Mouse (Mus musculus) MEL (cell line): ENCODE measurements at regions not wholly inside any gene's neighbourhood (a gene's known extent, or its start where the extent isn't known, plus 50 kb on each side); places are given as distances from the start of the nearest gene placed in this dataset.

ENCODE experiments used
- DNase-seq: peaks from one replicate; pipeline ENCODE4 v3.0.0; 2011; ENCODE audit warnings: low read depth, low spot score
- H3K27ac ChIP-seq: 2 replicates; pipeline ENCODE4 v1.5.1; 2012; ENCODE audit warnings: low read depth, mild to moderate bottlenecking, control low read depth, low read length, moderate library complexity; ENCODE audit not compliant: control insufficient read depth
- H3K27me3 ChIP-seq, 2 experiments: fragments of 150-350 bp in 1 of 2; sonication (generic) in 1 of 2; 2 replicates each; pipeline ENCODE4 v1.6.1; 2012; ENCODE audit warnings: low read length in 2 of 2, mild to moderate bottlenecking in 2 of 2, improper control_type of control experiment in 1 of 2, moderate library complexity in 1 of 2; ENCODE audit not compliant: insufficient read depth in 2 of 2, control insufficient read depth in 1 of 2
- H3K36me3 ChIP-seq, 2 experiments: 2 replicates each; pipeline ENCODE4 v1.6.1; 2012 to 2014; ENCODE audit warnings: low read length in 2 of 2, improper control_type of control experiment in 1 of 2, inconsistent platforms in 1 of 2, mild to moderate bottlenecking in 1 of 2; ENCODE audit not compliant: insufficient read depth in 2 of 2, control insufficient read depth in 1 of 2
- H3K4me1 ChIP-seq, 2 experiments: fragments of 150-350 bp in 1 of 2; sonication (generic) in 1 of 2; 2 replicates each; pipeline ENCODE4 v1.6.1; 2012; ENCODE audit warnings: low read length in 2 of 2, improper control_type of control experiment in 1 of 2, mild to moderate bottlenecking in 1 of 2; ENCODE audit not compliant: insufficient read depth in 2 of 2, control insufficient read depth in 1 of 2
- H3K4me3 ChIP-seq, 2 experiments: fragments of 150-350 bp in 1 of 2; sonication (generic) in 1 of 2; 2 replicates each; pipeline ENCODE4 v1.5.1; 2012; ENCODE audit warnings: low read depth in 2 of 2, low read length in 2 of 2, mild to moderate bottlenecking in 2 of 2, moderate library complexity in 2 of 2, control low read depth in 1 of 2, improper control_type of control experiment in 1 of 2; ENCODE audit not compliant: control insufficient read depth in 1 of 2, insufficient read depth in 1 of 2
- H3K79me2 ChIP-seq: 2 replicates; pipeline ENCODE4 v1.6.1; 2012; ENCODE audit warnings: mild to moderate bottlenecking, low read length, moderate library complexity; ENCODE audit not compliant: control insufficient read depth, poor library complexity, insufficient read depth
- H3K9ac ChIP-seq: 2 replicates; pipeline ENCODE4 v1.6.1; 2012; ENCODE audit warnings: low read depth, mild to moderate bottlenecking, control low read depth, low read length, moderate library complexity; ENCODE audit not compliant: control insufficient read depth, poor library complexity, severe bottlenecking
- H3K9me3 ChIP-seq: fragments of 150-350 bp; sonication (generic); replicated peaks from 2 replicates; pipeline ENCODE4 v1.6.1; 2012; ENCODE audit warnings: mild to moderate bottlenecking, low read length, improper control_type of control experiment, moderate library complexity; ENCODE audit not compliant: insufficient read depth
- CHD2 ChIP-seq: IDR thresholded peaks from 2 replicates; pipeline ENCODE4 v1.6.1; 2011; ENCODE audit warnings: low read length, improper control_type of control experiment
- CTCF ChIP-seq, 3 experiments: IDR thresholded peaks in 2 of 3; conservative IDR thresholded peaks in 1 of 3; 2 replicates each; pipeline ENCODE4 v1.5.1; 2011 to 2012; ENCODE audit warnings: low read length in 3 of 3, low read depth in 2 of 3, mild to moderate bottlenecking in 2 of 3, improper control_type of control experiment in 1 of 3, inconsistent platforms in 1 of 3, mixed read lengths in 1 of 3, moderate library complexity in 1 of 3; ENCODE audit not compliant: control insufficient read depth in 1 of 3, insufficient read depth in 1 of 3, poor library complexity in 1 of 3, severe bottlenecking in 1 of 3
- E2F4 ChIP-seq: IDR thresholded peaks from 2 replicates; pipeline ENCODE4 v1.6.1; 2011; ENCODE audit warnings: low read depth, low read length, improper control_type of control experiment, borderline replicate concordance
- GABPA ChIP-seq: IDR thresholded peaks from 2 replicates; pipeline ENCODE4 v1.6.1; 2012; ENCODE audit warnings: low read depth, mild to moderate bottlenecking, inconsistent platforms, low read length, improper control_type of control experiment, moderate library complexity
- GATA1 ChIP-seq: IDR thresholded peaks from 2 replicates; pipeline ENCODE4 v1.6.1; 2011; ENCODE audit warnings: low read depth, low read length, improper control_type of control experiment
- HCFC1 ChIP-seq: IDR thresholded peaks from 2 replicates; pipeline ENCODE4 v1.6.1; 2012; ENCODE audit warnings: low read depth, mild to moderate bottlenecking, inconsistent platforms, low read length, improper control_type of control experiment, moderate library complexity
- KAT2A ChIP-seq: conservative IDR thresholded peaks from 2 replicates; pipeline ENCODE4 v1.6.1; 2012; ENCODE audit warnings: low read depth, low read length, improper control_type of control experiment, inconsistent platforms
- MAFK ChIP-seq: IDR thresholded peaks from 2 replicates; pipeline ENCODE4 v1.6.1; 2011; ENCODE audit warnings: low read depth, mild to moderate bottlenecking, low read length, improper control_type of control experiment, borderline replicate concordance
- MAZ ChIP-seq: IDR thresholded peaks from 2 replicates; pipeline ENCODE4 v1.6.1; 2012; ENCODE audit warnings: low read depth, mild to moderate bottlenecking, inconsistent platforms, low read length, improper control_type of control experiment
- MYB ChIP-seq: IDR thresholded peaks from 2 replicates; pipeline ENCODE4 v1.6.1; 2011; ENCODE audit warnings: mild to moderate bottlenecking, low read depth, low read length, improper control_type of control experiment
- MYC ChIP-seq: IDR thresholded peaks from 2 replicates; pipeline ENCODE4 v1.6.1; 2011; ENCODE audit warnings: low read depth, mild to moderate bottlenecking, low read length, improper control_type of control experiment, moderate library complexity
- NELFE ChIP-seq: IDR thresholded peaks from 2 replicates; pipeline ENCODE4 v1.6.1; 2011; ENCODE audit warnings: low read depth, low read length, improper control_type of control experiment
- POLR2A ChIP-seq, 2 experiments: IDR thresholded peaks; 2 replicates each; pipeline ENCODE4 v1.6.1; 2011 to 2012; ENCODE audit warnings: low read length in 2 of 2, mild to moderate bottlenecking in 2 of 2, control low read depth in 1 of 2, improper control_type of control experiment in 1 of 2, low read depth in 1 of 2, moderate library complexity in 1 of 2; ENCODE audit not compliant: control insufficient read depth in 1 of 2, insufficient read depth in 1 of 2, poor library complexity in 1 of 2
- POLR2AphosphoS2 ChIP-seq: IDR thresholded peaks from 2 replicates; pipeline ENCODE4 v1.6.1; 2011; ENCODE audit warnings: low read length, improper control_type of control experiment
- POLR2AphosphoS5 ChIP-seq: IDR thresholded peaks from 2 replicates; pipeline ENCODE4 v1.6.1; 2012; ENCODE audit warnings: low read depth, borderline replicate concordance, mild to moderate bottlenecking, inconsistent platforms, low read length, moderate library complexity, mixed read lengths
- USF1 ChIP-seq: IDR thresholded peaks from 2 replicates; pipeline ENCODE4 v1.6.1; 2014; ENCODE audit warnings: low read depth, mild to moderate bottlenecking, inconsistent platforms, low read length, improper control_type of control experiment, moderate library complexity
- USF2 ChIP-seq, 2 experiments: IDR thresholded peaks; 2 replicates each; pipeline ENCODE4 v1.6.1; 2011 to 2012; ENCODE audit warnings: improper control_type of control experiment in 2 of 2, low read length in 2 of 2, borderline replicate concordance in 1 of 2, inconsistent platforms in 1 of 2, low read depth in 1 of 2, mild to moderate bottlenecking in 1 of 2; ENCODE audit not compliant: insufficient read depth in 1 of 2
- ZMIZ1 ChIP-seq: IDR thresholded peaks from 2 replicates; pipeline ENCODE4 v1.6.1; 2012; ENCODE audit warnings: low read depth, mild to moderate bottlenecking, inconsistent platforms, low read length, improper control_type of control experiment, moderate library complexity
- ZNF384 ChIP-seq: IDR thresholded peaks from 2 replicates; pipeline ENCODE4 v1.6.1; 2012; ENCODE audit warnings: low read depth, mild to moderate bottlenecking, inconsistent platforms, low read length, improper control_type of control experiment

- no peak overlapping the region for H3K27ac ChIP-seq
- no peak for TF ChIP-seq POLR2A (IDR thresholded peaks at IDR 0.05; ENCODE audit: control insufficient read depth in 1 of 2, insufficient read depth in 1 of 2, low read depth in 1 of 2, low read length in 2 of 2, poor library complexity in 1 of 2)
- no peak for TF ChIP-seq MAFK
- TF ChIP-seq NELFE = no peak
- TF ChIP-seq GABPA = no peak
- no peak for TF ChIP-seq ZNF384
- no peak for TF ChIP-seq MAZ
- TF ChIP-seq USF2 (IDR thresholded peaks at IDR 0.05; ENCODE audit: borderline replicate concordance in 1 of 2, insufficient read depth in 1 of 2, low read depth in 1 of 2, low read length in 2 of 2) = no peak
- no peak for TF ChIP-seq USF1
- TF ChIP-seq CTCF (IDR thresholded peaks at IDR 0.05 in 2 of 3, conservative IDR thresholded peaks at IDR 0.05 in 1 of 3; ENCODE audit: control insufficient read depth in 1 of 3, insufficient read depth in 1 of 3, low read depth in 2 of 3, low read length in 3 of 3, poor library complexity in 1 of 3, severe bottlenecking in 1 of 3) = no peak
- TF ChIP-seq ZMIZ1 = no peak
- TF ChIP-seq KAT2A = no peak
- no peak for TF ChIP-seq POLR2AphosphoS2
- TF ChIP-seq GATA1 = no peak
- TF ChIP-seq POLR2AphosphoS5 = no peak
- no peak for TF ChIP-seq CHD2
- no peak for TF ChIP-seq HCFC1
- TF ChIP-seq MYC = no peak
- H3K9me3 ChIP-seq = no peaks in the 10 kb centered on the region
- no peaks in the 10 kb centered on the region for H3K36me3 ChIP-seq
- H3K27me3 ChIP-seq = no peaks in the 10 kb centered on the region
- H3K4me1 ChIP-seq = no peaks in the 10 kb centered on the region
- no peak for DNase-seq
- H3K79me2 ChIP-seq = no peaks in the 10 kb centered on the region
- no peak overlapping the region for H3K4me3 ChIP-seq
- H3K9ac ChIP-seq = no peak overlapping the region
Measured at GRCm38 (mm10) chr3:38633347-38633746, 148.7 kb upstream of the Ankrd50 start.

GRCm38 (mm10) chr3:38625575-38626184 lies 141.0 kb upstream of the Ankrd50 start:
- TF ChIP-seq E2F4 (no peak), MYB (no peak), USF1 (no peak), POLR2AphosphoS2 (no peak)
- TF ChIP-seq, all 39 proteins: peak for 0
- Histone ChIP-seq H3K9me3 (no peaks in the 10 kb centered on the region), H3K27ac (no peak overlapping the region), H3K36me3 (no peaks in the 10 kb centered on the region), H3K79me2 (no peaks in the 10 kb centered on the region), H3K4me1 (no peaks in the 10 kb centered on the region), H3K9ac (no peak overlapping the region), H3K27me3 (no peaks in the 10 kb centered on the region), H3K4me3 (no peak overlapping the region)
- DNase-seq = no peak
